Mouse (Mus musculus) G1E (cell line): ENCODE data around the gene Sema3b.

ENCODE experiments used
- GATA1 ChIP-seq: IDR thresholded peaks from 2 replicates; pipeline ENCODE4 v1.6.1; 2012; ENCODE audit warnings: borderline replicate concordance, low read length, inconsistent platforms, mixed read lengths
- GATA2 ChIP-seq: IDR thresholded peaks from 2 replicates; pipeline ENCODE4 v1.6.1; 2012; ENCODE audit warnings: low read depth, low read length, inconsistent platforms, borderline replicate concordance

GRCm38 (mm10) chr9:107586974-107587832 is 21.8 kb downstream of the Sema3b start, which contains the start of gene Ifrd2:
- TF ChIP-seq GATA2 (no peak), GATA1 (no peak)
